Mouse (Mus musculus): ENCODE measurements around the gene Olfr788. TPM values are rescaled to one million over a fixed set of nuclear protein-coding genes. Genes with fewer than 3 reads are reported as not detected.

Gene Olfr788
- total and polyA plus RNA-seq, 3 experiments: not detected

GRCm38 (mm10) chr10:129461562-129461961 lies 9.2 kb upstream of the Olfr788 start, which contains the start of gene Olfr787:
Gene Olfr787, plus strand, starts transcription at chr10:129461862.
- no peak for DNase-seq (ENCODE audit: extremely low read depth)
- no peaks in the 10 kb centered on the region for H3K9me3 ChIP-seq (replicated peaks; ENCODE audit: low read length)
- H3K27me3 ChIP-seq (replicated peaks): no peaks in the 10 kb centered on the region
- H3K79me2 ChIP-seq (replicated peaks; ENCODE audit: control insufficient read depth, extremely low read depth, insufficient read depth, poor library complexity, severe bottlenecking): no peaks in the 10 kb centered on the region
- no peak for TF ChIP-seq MAFK (IDR thresholded peaks at IDR 0.05; ENCODE audit: insufficient replicate concordance, low read length)
- TF ChIP-seq JUN (IDR thresholded peaks at IDR 0.05; ENCODE audit: insufficient read depth, low read depth, low read length): no peak
- TF ChIP-seq MXI1 (IDR thresholded peaks at IDR 0.05; ENCODE audit: low read depth, low read length): no peak
- TF ChIP-seq POLR2A (IDR thresholded peaks at IDR 0.05; ENCODE audit: low read depth, low read length): no peak
- no peak for TF ChIP-seq KAT2A (IDR thresholded peaks at IDR 0.05; ENCODE audit: insufficient replicate concordance, low read length)
- no peaks in the 10 kb centered on the region for H3K36me3 ChIP-seq (replicated peaks in 1 of 2; ENCODE audit: control insufficient read depth in 1 of 2, insufficient read depth in 1 of 2, low read length in 1 of 2)
- no peak within 1 kb of the TSS for H3K4me3 ChIP-seq (replicated peaks in 1 of 3; ENCODE audit: low read depth in 2 of 3, low read length in 2 of 3, poor library complexity in 1 of 3)
- in situ Hi-C loops (cut with MboI; ENCODE audit: low pct_ligation_motif_present, low pct_unique_long_range_greater_than_20kb, low sequenced_read_pairs) (no loop called here), dilution Hi-C loops (cut with MboI; ENCODE audit: extremely low pct_ligation_motif_present, extremely low pct_unique_long_range_greater_than_20kb, low sequenced_read_pairs) (no loop called here)
- no peak within 1 kb of the TSS for H3K4me2 ChIP-seq (ENCODE audit: insufficient read depth, low read depth, poor library complexity, severe bottlenecking)
- H3K27ac ChIP-seq (ENCODE audit: insufficient read depth, low read depth): no peak within 1 kb of the TSS
- no peak within 1 kb of the TSS for H3K9ac ChIP-seq (ENCODE audit: insufficient read depth, low read depth)
- no peaks in the 10 kb centered on the region for H3K4me1 ChIP-seq (ENCODE audit: control insufficient read depth in 1 of 2, insufficient read depth in 2 of 2)

DNA sequence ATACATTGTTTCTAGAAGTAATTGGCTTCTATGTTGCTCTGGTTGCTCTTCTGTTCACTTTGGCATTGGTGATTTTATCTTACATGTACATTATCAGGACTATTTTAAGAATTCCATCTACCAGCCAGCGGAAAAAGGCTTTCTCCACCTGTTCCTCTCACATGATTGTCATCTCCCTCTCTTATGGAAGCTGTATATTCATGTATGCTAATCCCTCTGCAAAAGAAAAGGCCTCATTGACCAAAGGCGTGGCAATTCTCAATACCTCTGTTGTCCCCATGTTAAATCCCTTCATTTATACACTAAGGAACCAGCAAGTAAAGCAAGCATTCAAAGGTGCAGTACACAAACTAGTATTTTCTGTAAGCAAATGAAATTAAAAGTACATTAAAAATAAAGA lies 2.5 kb downstream of the Olfr788 start:
- no peak overlapping the region for H3K4me3 ChIP-seq (replicated peaks in 1 of 3; ENCODE audit: low read depth in 2 of 3, low read length in 2 of 3, poor library complexity in 1 of 3)
- dilution Hi-C loops (cut with MboI; ENCODE audit: extremely low pct_ligation_motif_present, extremely low pct_unique_long_range_greater_than_20kb, low sequenced_read_pairs) (no loop called here), in situ Hi-C loops (cut with MboI; ENCODE audit: low pct_ligation_motif_present, low pct_unique_long_range_greater_than_20kb, low sequenced_read_pairs) (no loop called here)
- no peaks in the 10 kb centered on the region for H3K36me3 ChIP-seq (replicated peaks in 1 of 2; ENCODE audit: control insufficient read depth in 1 of 2, insufficient read depth in 1 of 2, low read length in 1 of 2)
- H3K9me3 ChIP-seq (replicated peaks; ENCODE audit: low read length): no peaks in the 10 kb centered on the region
- H3K4me1 ChIP-seq (ENCODE audit: control insufficient read depth in 1 of 2, insufficient read depth in 2 of 2): no peaks in the 10 kb centered on the region
- no peak overlapping the region for H3K27ac ChIP-seq (ENCODE audit: insufficient read depth, low read depth)
- no peak overlapping the region for H3K9ac ChIP-seq (ENCODE audit: insufficient read depth, low read depth)
- no peaks in the 10 kb centered on the region for H3K79me2 ChIP-seq (replicated peaks; ENCODE audit: control insufficient read depth, extremely low read depth, insufficient read depth, poor library complexity, severe bottlenecking)
- TF ChIP-seq MAX (IDR thresholded peaks at IDR 0.05; ENCODE audit: low read length) (no peak), POLR2A (IDR thresholded peaks at IDR 0.05; ENCODE audit: low read depth, low read length) (no peak), E2F4 (IDR thresholded peaks at IDR 0.05; ENCODE audit: insufficient replicate concordance, low read depth, low read length) (no peak), MXI1 (IDR thresholded peaks at IDR 0.05; ENCODE audit: low read depth, low read length) (no peak), USF2 (conservative IDR thresholded peaks at IDR 0.05; ENCODE audit: low read depth, low read length) (no peak), IRF4 (IDR thresholded peaks at IDR 0.05; ENCODE audit: low read depth, low read length) (no peak), USF1 (IDR thresholded peaks at IDR 0.05; ENCODE audit: low read depth, low read length) (no peak), CTCF (conservative IDR thresholded peaks at IDR 0.05 in 1 of 2, IDR thresholded peaks at IDR 0.05 in 1 of 2; ENCODE audit: low read depth in 2 of 2, low read length in 2 of 2) (no peak), KAT2A (IDR thresholded peaks at IDR 0.05; ENCODE audit: insufficient replicate concordance, low read length) (no peak), MAZ (IDR thresholded peaks at IDR 0.05; ENCODE audit: low read depth, low read length) (no peak), GABPA (IDR thresholded peaks at IDR 0.05; ENCODE audit: insufficient replicate concordance, low read depth, low read length) (no peak), CHD2 (IDR thresholded peaks at IDR 0.05; ENCODE audit: low read length) (no peak), JUN (IDR thresholded peaks at IDR 0.05; ENCODE audit: insufficient read depth, low read depth, low read length) (no peak), TBP (conservative IDR thresholded peaks at IDR 0.05; ENCODE audit: low read depth, low read length) (no peak), RCOR1 (conservative IDR thresholded peaks at IDR 0.05; ENCODE audit: low read depth, low read length) (no peak), NRF1 (IDR thresholded peaks at IDR 0.05; ENCODE audit: low read depth, low read length) (no peak), JUND (conservative IDR thresholded peaks at IDR 0.05; ENCODE audit: low read depth, low read length) (no peak), ZMIZ1 (IDR thresholded peaks at IDR 0.05; ENCODE audit: low read depth, low read length) (no peak), PAX5 (IDR thresholded peaks at IDR 0.05; ENCODE audit: low read length) (no peak)
- H3K4me2 ChIP-seq (ENCODE audit: insufficient read depth, low read depth, poor library complexity, severe bottlenecking): no peak overlapping the region
- no peak for DNase-seq (ENCODE audit: extremely low read depth)
- no peaks in the 10 kb centered on the region for H3K27me3 ChIP-seq (replicated peaks)
